Mouse (Mus musculus) lung, postnatal 0 days (tissue): ENCODE measurements around the gene Adamts18. TPM values are rescaled to one million over a fixed set of nuclear protein-coding genes. Genes with fewer than 3 reads are reported as not detected.
"Not testable (repeated sequence)": the region's sequence is repeated elsewhere in the genome, so short reads cannot be mapped to it uniquely, and the experiment has no call there.

Experiments used
- ATAC-seq: fragments of 200-750 bp; cut with Nextera tagmentation; 2 replicates; pipeline ENCODE4 v1.8.0; 2017; ENCODE audit warnings: moderate library complexity
- DNase-seq: peaks from one replicate; pipeline ENCODE4 v3.0.0-alpha.2; 2016; ENCODE audit warnings: low spot score
- H3K27ac ChIP-seq: fragments of 300-500 bp; sonication (generic); 2 replicates; pipeline ENCODE4 v1.5.1; 2014; ENCODE audit warnings: antibody characterized with exemption, mild to moderate bottlenecking, low read length, mixed read lengths
- H3K27me3 ChIP-seq: fragments of 300-500 bp; sonication (generic); replicated peaks from 2 replicates; pipeline ENCODE4 v1.6.1; 2014; ENCODE audit warnings: low read length, mixed read lengths; ENCODE audit not compliant: insufficient read depth
- H3K36me3 ChIP-seq: fragments of 300-500 bp; sonication (generic); 2 replicates; pipeline ENCODE4 v1.6.1; 2014; ENCODE audit warnings: low read length, mixed read lengths; ENCODE audit not compliant: insufficient read depth
- H3K4me1 ChIP-seq: fragments of 300-500 bp; sonication (generic); 2 replicates; pipeline ENCODE4 v1.6.1; 2014; ENCODE audit warnings: antibody characterized with exemption, low read depth, low read length, mixed read lengths; ENCODE audit not compliant: insufficient read depth
- H3K4me2 ChIP-seq: fragments of 300-500 bp; sonication (generic); replicated peaks from 2 replicates; pipeline ENCODE4 v1.6.1; 2014; ENCODE audit warnings: low read depth, mild to moderate bottlenecking, low read length, moderate library complexity, mixed read lengths
- H3K4me3 ChIP-seq: fragments of 300-500 bp; sonication (generic); 2 replicates; pipeline ENCODE4 v1.5.1; 2014; ENCODE audit warnings: low read depth, low read length
- H3K9ac ChIP-seq: fragments of 300-500 bp; sonication (generic); replicated peaks from 2 replicates; pipeline ENCODE4 v1.6.1; 2014; ENCODE audit warnings: low read depth, mild to moderate bottlenecking
- H3K9me3 ChIP-seq: fragments of 300-500 bp; sonication (generic); 2 replicates; pipeline ENCODE4 v1.6.1; 2016; ENCODE audit warnings: low read length, mixed read lengths
- CTCF ChIP-seq: IDR thresholded peaks from 2 replicates; pipeline ENCODE4 v1.5.1; 2016; ENCODE audit warnings: antibody characterized with exemption, mild to moderate bottlenecking
- EP300 ChIP-seq: IDR thresholded peaks from 2 replicates; pipeline ENCODE4 v1.6.1; 2016; ENCODE audit warnings: antibody characterized with exemption, mild to moderate bottlenecking, control low read depth
- WGBS: fragments of 180-500 bp; shearing (Covaris S2); extraction: QIAGEN DNeasy Blood & Tissue Kit; methylation state at CpG from one replicate; pipeline ENCODE4 v1.1.7; 2014; 5-methylcytosine and 5-hydroxymethylcytosine counted together
- polyA plus RNA-seq: library from polyadenylated mRNA; unstranded; fragments of >200 nt; fragmentation: Nextera tagmentation; extraction: Ambion mirVana; gene quantifications from 2 replicates; pipeline ENCODE4 v1.2.1, GENCODE M21; 2015

Adamts18 gene
- polyA plus RNA-seq, 1 experiment from 2014 or later, result 0.23 TPM

- H3K36me3 ChIP-seq, result no peaks in the 10 kb centered on the region
- 77% methylated on average over 12 of the region's 12 CpGs for WGBS
- ATAC-seq (no peak), DNase-seq (peak; percentile 4)
- no peaks in the 10 kb centered on the region for H3K27me3 ChIP-seq
- no peak overlapping the region for H3K9ac ChIP-seq
- H3K4me1 ChIP-seq, result no peaks in the 10 kb centered on the region
- no peak for TF ChIP-seq EP300
- no peak for TF ChIP-seq CTCF
- H3K4me3 ChIP-seq, result no peak overlapping the region
- no peaks in the 10 kb centered on the region for H3K9me3 ChIP-seq
- no peak overlapping the region for H3K4me2 ChIP-seq
- H3K27ac ChIP-seq, result no peak overlapping the region
Observed at GRCm38 (mm10) chr8:113803830-113804611, 44.5 kb downstream of the Adamts18 start.

GRCm38 (mm10) chr8:113801551-113801950 is 47.0 kb downstream of the Adamts18 start:
- TF ChIP-seq EP300 (no peak), CTCF (no peak)
- peak; percentile 2 for DNase-seq
- H3K27me3 ChIP-seq, result no peaks in the 10 kb centered on the region
- 69% methylated on average over 5 of the region's 5 CpGs for WGBS
- H3K4me2 ChIP-seq, result no peak overlapping the region
- H3K9ac ChIP-seq, result no peak overlapping the region
- no peak overlapping the region for H3K27ac ChIP-seq
- H3K4me3 ChIP-seq, result no peak overlapping the region
- H3K4me1 ChIP-seq, result no peaks in the 10 kb centered on the region
- H3K9me3 ChIP-seq, result no peaks in the 10 kb centered on the region
- H3K36me3 ChIP-seq, result no peaks in the 10 kb centered on the region
- ATAC-seq, result no peak

- WGBS, result 84% methylated on average over 4 of the region's 5 CpGs
- H3K9ac ChIP-seq, ATAC-seq, DNase-seq, H3K9me3 ChIP-seq, H3K4me1 ChIP-seq, H3K4me2 ChIP-seq, H3K27ac ChIP-seq, H3K27me3 ChIP-seq, H3K4me3 ChIP-seq, H3K36me3 ChIP-seq: not testable (repeated sequence)
Observed at GRCm38 (mm10) chr8:113800556-113800955, 48.0 kb downstream of the Adamts18 start.

- Histone ChIP-seq H3K27ac (no peak overlapping the region), H3K9ac (no peak overlapping the region), H3K36me3 (no peaks in the 10 kb centered on the region), H3K4me1 (no peaks in the 10 kb centered on the region), H3K9me3 (no peaks in the 10 kb centered on the region), H3K27me3 (no peaks in the 10 kb centered on the region), H3K4me3 (no peak overlapping the region), H3K4me2 (no peak overlapping the region)
- WGBS, result 59% methylated on average over 5 of the region's 5 CpGs
- DNase-seq, result no peak
- no peak for TF ChIP-seq EP300
- no peak for TF ChIP-seq CTCF
- no peak for ATAC-seq
Observed at GRCm38 (mm10) chr8:113799550-113799949, 49.0 kb downstream of the Adamts18 start.

GRCm38 (mm10) chr8:113791856-113792255 is 56.7 kb downstream of the Adamts18 start:
- Histone ChIP-seq H3K27ac (no peak overlapping the region), H3K4me2 (no peak overlapping the region), H3K36me3 (no peaks in the 10 kb centered on the region), H3K9me3 (no peaks in the 10 kb centered on the region), H3K9ac (no peak overlapping the region), H3K27me3 (no peaks in the 10 kb centered on the region), H3K4me1 (no peaks in the 10 kb centered on the region; the same call in 1 of the 2 replicates), H3K4me3 (no peak overlapping the region)
- DNase-seq, result no peak
- ATAC-seq, result no peak
- TF ChIP-seq EP300, result no peak
- no peak for TF ChIP-seq CTCF
- 44% methylated on average over 13 of the region's 13 CpGs for WGBS

GRCm38 (mm10) chr8:113791061-113791460 is 57.5 kb downstream of the Adamts18 start:
- ATAC-seq, result no peak
- Histone ChIP-seq H3K4me2 (no peak overlapping the region), H3K9me3 (no peaks in the 10 kb centered on the region), H3K4me3 (no peak overlapping the region), H3K27ac (no peak overlapping the region), H3K27me3 (no peaks in the 10 kb centered on the region), H3K9ac (no peak overlapping the region), H3K36me3 (no peaks in the 10 kb centered on the region), H3K4me1 (no peaks in the 10 kb centered on the region; the same call in 1 of the 2 replicates)
- 80% methylated on average over 3 of the region's 3 CpGs for WGBS
- no peak for TF ChIP-seq EP300
- TF ChIP-seq CTCF, result no peak
- no peak for DNase-seq
